Mouse (Mus musculus) R1 (cell line): ENCODE results near the gene Hoxc6.

Experiments used
- DNase-seq: peaks from one replicate; pipeline ENCODE4 v3.0.0-alpha.2; 2018; ENCODE audit warnings: low read depth, low spot score

Hoxc6 gene

DNA sequence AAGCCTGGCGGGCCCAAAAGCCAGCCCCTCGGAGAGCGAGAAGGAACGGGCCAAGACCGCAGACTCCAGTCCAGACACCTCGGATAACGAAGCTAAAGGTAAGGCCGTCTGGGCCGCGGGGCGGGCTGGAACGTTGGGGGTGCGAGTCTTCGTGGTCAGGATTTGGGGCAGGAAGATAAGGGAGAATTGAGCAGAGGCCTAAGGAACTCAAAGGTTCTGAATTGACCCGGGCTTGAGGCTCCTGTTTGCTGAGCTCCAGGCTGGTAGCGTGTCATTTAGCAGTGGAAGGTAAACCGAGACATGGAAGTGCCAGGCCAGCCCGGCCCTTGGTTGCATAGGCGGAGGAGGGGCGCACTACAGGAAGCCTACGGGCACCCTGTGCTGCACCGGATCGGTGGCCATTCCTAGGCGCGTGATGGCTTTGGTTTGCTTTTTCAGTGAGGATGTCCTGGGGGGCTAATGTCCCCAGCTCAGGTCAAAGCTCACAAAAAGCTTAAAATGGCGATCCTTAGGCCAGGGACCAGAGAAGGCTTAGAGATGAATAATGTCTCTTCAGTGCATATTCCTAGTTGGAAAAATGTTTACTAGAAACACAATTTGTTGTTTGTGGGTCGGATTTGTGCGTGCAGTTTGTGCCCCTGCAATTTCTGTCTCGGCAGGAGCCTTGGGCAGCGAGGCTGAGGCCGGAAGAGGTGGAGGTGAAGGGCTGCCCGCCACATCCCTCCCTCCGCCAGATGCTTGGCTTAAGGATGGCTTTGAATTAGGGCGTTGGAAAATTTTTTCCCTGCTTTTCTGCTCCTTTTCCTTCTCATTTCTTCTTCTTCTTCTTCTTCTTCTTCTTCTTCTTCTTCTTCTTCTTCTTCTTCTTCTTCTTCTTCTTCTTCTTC lies 30.3 kb upstream of the Hoxc6 start:
- no peak for DNase-seq

DNA sequence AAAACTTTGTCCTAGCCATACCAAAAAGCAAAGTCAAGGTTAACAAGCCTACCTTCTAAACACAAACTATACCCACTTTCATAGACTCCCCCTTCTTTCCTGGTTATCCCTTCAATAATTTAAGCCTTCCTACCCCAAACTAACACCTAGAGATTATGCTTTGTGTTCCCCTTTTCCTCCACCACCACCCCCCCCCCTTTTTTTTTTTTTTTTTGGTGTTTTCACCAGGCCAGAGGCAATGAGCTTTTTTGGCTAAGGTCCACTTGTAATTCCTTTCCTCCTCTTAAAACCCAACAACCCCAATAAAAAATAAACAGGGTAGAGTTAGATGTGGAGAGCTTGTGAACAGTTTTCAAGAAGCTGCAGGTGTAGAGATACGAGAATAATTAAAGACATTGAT lies 28.8 kb upstream of the Hoxc6 start:
- no peak for DNase-seq

DNA sequence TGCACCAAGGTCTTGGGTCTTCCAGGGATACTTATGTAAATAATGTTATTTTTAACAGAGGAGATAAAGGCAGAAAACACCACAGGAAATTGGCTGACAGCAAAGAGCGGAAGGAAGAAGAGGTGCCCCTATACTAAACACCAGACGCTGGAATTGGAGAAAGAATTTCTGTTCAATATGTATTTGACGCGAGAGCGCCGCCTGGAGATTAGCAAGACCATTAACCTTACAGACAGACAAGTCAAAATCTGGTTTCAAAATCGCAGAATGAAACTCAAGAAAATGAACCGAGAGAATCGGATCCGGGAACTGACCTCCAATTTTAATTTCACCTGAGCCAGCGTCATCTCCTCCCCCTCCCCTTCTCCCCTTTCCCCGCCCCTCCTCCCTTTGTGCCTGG lies 27.3 kb upstream of the Hoxc6 start:
- DNase-seq: no peak

DNA sequence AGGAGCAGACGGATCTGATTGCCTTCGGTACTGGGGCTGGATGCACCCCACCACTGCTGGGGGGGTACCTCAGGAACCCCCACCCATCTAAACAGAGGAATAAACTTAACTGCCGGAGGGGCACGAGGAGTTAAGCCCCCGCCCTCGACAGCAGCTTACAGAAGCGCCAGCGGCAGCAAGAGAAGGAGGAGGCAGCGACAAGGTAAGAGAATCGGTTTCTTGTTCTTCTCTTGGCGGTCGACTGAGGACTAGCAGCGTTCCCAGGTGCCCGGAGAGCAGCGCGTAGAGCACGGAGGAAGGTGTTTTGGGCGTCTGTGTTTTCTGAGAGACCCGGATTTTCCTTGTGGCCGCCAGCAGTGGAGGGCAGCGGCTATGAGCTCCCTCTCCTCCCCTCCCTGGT lies 25.8 kb upstream of the Hoxc6 start:
- no peak for DNase-seq

DNA sequence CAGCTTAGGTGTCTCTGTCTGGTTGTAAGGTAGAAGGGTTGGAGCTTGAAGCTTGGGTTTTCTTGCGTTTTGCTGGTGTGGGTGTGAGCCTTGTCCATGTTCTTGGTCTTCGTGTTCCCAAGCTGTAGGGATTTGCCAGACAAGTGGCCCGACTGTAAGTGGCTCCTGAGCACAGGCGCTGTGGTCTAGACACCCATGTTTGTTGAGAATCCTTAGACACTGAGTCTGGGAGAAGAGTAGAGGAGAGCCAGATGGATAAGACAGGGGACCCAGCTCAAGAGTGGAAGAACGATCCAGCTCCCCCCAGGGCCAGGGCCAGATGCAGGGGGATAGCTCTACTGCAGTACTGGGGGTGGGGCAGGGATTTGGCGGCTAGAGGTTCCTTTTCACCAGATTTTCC lies 25.3 kb upstream of the Hoxc6 start:
- no peak for DNase-seq

DNA sequence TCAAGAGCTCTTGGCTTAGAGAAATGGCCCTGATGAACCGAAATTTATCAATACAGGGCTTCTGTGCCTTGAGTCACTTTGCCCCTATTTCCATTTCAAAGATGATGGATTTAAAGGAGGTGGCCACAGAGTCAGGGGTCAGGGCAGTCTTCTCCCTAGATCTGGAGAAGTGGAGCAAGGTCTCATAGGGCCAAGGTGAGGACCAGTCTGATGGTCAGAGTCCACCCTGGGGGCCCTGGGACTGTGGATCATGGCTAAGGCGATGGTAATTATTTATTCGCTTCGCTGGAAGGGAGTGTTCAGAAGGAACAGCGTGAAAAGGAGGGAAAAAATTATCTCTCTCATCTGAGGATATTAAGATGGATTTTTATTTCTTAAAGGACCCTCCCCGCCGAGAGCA lies 23.0 kb upstream of the Hoxc6 start:
- DNase-seq: no peak

DNA sequence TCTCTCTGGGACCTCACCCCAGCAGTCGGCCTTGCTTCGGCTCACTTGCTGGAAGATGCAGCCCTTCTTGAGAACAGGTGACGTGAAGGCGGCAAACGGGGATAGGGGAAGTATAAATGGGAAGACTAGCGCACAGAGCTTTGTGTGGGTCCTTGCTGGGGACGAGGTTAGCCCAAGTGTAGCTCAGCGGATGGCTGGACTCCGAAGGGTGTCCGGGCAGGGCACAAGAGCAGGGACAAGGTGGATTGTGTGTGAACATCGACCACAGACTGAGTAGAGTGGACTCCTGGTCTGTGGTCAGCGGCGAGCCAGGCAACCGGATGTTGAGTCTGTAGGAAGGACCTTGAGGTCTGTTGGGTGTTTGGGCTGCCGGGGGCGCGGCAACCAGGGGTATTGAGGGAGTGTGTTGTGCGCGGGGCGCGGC lies 22.4 kb upstream of the Hoxc6 start:
- peak; percentile 60 for DNase-seq

DNA sequence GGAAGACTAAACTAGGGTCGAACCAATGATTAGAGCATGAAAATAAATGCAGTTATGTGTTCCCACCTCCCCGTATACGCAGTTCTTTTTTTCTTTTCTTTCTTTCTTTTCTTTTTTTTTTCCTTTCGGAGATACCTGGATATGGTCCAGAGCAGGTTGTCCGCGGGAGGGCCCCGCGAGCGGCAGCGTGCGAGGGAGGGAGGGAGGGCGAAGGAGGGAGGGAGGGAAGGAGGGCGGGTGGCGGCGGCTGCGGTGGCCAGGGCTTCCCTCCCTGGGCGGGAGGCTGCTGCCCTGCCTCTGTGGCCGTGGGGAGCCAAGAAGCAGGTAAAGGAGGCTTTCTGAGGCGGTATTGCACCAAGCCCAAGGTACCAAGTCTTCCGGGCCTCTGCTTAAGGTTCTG lies 21.9 kb upstream of the Hoxc6 start, which contains the start of gene Hoxc9:
Gene Hoxc9, plus strand, starts transcription at position 269 of the 400 bp plus-strand sequence.
- no peak for DNase-seq

DNA sequence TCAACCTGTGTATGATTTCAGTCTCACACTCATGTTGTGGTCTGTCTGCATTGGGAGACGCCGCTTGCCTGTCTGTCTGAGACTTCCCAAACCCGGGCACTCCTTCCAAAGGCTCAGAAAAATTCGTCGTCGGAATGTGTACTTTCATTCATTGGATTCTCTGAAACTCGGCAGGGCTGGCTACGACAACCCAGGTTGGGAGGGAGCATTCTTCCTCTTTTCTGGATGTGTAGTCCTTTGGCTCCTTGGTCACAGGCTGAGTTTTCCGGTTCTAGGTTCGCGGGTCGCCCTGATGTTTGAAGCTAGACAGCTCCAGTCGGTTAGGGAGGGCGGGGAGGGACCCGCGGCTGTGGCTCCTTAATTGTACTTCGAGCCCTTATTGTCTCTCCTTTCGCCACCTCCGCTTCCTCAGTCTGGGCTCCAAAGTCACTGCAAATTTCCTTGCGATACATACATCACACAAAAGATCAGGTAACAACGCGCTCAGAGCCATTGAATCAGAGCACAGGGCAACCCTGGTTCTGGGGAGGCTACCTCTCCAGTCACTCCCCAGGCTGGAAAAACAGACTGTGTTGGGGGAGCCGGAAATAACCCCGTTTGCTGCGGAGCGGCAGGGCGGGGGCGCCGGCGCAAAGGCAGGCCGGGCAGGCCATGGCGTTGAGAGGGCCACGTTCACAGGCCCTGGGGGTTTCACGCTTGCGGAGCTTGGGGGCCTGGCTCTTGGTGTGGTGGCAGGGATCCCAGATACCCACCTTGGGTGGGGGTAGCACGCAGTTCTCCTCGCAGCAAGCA lies 21.2 kb upstream of the Hoxc6 start:
- DNase-seq: peak; percentile 66

DNA sequence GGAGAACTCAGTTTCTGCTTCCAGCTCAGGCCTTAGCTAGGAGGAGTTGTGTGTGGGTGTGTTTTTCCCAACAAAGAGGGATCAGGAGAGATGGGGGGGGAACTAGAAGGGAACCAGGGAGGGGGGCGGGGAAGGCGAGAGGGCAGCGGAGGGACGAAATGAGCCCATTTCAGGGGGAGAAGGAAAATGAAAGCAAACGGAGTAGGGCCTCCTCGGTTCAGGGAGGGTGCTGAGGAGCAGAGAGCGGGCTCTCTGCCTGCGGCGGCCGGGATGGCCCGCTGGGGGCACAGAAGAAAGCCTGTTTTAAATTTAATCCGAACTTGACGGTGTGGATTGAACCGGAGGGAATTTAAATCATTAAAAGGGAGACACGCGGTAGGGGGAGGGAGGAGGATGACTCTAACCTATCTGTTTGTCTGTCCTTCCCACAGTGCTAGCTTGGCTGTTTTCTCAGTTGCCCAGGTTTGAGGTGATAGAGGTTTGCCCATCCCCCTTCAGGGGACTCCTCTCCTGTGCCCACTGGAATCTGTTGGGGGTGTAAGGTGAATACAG lies 20.6 kb upstream of the Hoxc6 start:
- no peak for DNase-seq

DNA sequence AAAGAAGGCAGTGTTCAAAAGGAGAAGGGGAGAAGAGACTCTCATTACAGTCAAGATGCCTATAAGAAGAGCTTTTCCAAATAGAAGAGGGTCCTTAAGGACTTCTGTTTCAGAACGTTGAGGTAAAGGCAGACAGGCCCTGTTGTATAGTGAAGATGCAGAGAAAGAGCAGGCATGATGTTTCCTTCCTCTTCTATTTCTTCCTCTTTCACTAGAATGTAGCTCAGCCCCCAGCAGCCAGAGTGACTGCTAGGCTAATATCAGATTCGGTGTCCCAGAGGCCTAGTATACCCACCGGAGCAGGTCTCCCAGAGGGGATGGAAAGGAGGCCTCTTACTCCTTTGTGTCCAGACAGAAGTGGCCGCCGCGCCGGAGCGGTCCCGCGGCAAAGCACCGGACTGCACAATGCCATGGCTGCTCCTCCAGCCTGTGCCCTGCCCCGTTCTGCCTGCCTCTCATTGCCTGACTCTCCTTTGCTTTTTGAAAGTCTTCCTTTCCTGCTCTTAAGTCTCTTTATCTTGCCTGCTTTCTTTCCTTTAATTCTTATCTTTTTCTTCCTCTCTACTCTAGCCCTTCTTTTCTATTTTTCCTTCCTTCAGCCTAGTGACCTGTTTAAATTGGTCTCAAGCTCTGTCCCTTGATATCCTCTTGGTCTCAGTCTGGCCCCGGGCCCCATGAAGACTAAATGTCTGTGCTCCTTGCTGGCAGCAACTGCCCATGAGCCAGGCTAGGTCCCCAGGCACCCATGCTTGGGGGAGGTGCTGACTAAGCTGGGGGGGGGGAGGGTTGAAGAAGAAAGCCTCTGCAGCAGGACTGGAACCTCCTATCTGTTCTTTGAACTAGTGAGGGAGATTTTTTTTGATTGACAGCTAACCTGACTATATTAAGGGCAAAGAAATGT lies 19.2 kb upstream of the Hoxc6 start:
- no peak for DNase-seq

DNA sequence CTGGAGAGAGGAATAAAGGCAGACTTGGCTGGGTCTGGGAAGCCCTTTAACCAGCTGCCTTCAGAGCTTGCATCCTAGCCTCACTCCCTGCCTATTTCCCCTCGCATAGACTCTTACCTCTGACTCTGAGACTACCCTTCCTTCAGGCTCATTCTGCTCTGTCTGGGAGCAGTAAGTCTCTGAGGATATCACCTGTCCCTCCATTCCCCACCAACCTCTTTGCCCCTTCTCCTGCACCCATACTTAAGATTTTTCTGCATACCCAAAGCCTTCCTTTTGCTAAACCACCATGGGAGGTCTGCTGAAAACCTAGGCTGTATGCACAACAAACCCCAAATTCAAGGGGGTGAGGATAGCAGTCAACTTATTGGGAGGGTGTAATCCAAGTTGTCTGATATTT lies 18.1 kb upstream of the Hoxc6 start:
- DNase-seq: no peak

DNA sequence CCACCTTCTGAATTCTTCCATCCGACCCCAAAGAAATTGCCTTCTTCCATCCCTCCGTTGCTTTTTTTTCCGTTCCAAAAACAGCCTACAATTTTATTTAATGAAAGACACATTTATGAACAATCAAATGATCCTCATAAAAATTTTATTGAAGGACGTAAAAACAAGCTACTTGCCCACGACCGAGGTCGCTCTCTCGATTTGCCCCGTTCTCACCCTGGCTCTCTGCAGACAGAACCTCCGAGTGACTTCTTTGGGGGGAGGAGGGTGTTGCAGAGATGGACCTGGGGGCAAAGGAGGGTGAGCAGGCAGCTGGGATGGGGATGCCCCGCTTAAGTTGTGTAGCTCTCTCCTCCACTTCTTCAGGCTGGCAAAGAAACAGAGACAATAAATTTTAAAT lies 17.7 kb upstream of the Hoxc6 start:
- no peak for DNase-seq

DNA sequence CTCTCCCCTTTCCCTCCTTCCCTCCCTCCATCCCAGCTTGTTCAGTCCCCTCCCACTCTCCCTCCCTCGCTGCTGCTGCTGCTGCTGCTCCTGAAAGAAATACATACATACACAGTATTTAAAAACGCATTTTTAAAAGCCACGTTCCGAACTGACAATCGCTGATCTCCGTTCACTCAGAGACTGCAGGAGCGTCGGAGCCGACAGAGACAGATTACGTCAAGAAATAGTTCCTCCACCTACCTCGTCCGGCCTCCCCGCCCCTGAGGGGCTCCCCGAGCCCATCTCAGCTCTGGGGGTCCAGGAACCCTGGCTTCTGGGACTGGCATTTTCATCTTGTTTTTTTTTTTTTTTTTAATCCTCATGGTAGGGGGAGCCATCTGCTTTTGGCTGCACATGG lies 17.1 kb upstream of the Hoxc6 start:
- DNase-seq: no peak

DNA sequence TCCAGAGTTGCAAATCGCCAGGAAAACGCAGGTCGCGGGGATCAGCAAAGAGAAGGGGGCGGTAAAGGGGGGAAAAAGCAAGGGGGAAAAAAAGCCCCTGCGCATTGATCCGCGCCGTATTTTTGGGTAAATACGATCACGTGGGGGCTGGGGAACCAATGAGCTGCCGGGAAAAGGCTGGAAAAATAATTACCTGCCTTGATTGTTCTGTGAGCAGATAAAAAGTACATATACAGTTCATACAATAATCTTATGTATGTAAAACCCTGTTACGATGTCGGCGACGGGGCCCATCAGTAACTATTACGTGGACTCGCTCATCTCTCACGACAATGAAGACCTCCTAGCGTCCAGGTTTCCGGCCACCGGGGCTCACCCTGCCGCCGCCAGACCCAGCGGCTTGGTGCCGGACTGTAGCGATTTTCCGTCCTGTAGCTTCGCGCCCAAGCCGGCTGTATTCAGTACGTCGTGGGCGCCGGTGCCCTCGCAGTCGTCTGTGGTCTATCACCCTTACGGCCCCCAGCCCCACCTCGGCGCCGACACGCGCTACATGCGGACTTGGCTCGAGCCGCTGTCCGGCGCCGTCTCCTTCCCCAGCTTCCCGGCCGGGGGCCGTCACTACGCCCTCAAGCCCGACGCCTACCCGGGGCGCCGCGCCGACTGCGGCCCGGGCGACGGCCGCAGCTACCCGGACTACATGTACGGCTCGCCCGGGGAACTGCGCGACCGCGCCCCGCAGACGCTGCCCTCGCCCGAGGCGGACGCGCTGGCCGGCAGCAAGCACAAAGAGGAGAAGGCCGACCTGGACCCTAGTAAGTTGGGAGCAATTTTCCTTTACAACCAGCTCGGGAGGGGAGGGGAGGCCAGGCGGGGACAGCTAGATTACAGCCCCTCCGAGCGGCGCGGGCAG lies 16.4 kb upstream of the Hoxc6 start:
- DNase-seq: peak; percentile 90

DNA sequence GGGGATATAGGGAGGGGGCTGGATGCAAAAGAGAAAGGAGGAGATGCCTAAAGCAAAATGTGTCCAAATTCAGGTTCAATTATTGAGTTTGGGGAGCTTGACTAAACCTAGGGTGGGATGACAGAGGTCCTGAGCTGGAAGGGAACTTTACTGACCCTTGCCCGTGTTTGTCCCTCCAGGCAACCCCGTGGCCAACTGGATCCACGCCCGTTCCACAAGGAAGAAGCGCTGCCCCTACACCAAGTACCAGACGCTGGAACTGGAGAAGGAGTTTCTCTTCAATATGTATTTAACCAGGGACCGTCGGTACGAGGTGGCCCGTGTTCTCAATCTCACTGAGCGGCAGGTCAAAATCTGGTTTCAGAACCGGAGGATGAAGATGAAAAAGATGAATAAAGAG lies 14.3 kb upstream of the Hoxc6 start:
- no peak for DNase-seq

DNA sequence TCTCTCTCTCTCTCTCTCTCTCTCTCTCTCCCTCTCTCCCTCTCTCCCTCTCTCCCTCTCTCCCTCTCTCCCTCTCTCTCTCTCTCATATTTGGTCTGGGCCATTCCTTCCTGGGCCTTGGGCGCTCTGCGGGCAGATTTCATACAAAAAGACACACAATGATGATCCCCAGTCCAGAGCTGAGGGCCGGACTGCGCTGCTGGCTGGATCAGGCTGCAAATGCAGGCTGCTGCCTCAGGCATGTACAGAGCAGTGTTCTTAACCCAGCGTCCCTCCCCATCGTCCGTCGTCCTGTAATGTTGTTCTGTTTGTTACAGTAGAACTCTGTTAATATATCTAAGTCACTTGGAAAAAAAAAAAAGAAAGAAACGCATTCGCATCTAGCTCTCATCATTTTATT lies 13.5 kb upstream of the Hoxc6 start:
- DNase-seq: no peak

DNA sequence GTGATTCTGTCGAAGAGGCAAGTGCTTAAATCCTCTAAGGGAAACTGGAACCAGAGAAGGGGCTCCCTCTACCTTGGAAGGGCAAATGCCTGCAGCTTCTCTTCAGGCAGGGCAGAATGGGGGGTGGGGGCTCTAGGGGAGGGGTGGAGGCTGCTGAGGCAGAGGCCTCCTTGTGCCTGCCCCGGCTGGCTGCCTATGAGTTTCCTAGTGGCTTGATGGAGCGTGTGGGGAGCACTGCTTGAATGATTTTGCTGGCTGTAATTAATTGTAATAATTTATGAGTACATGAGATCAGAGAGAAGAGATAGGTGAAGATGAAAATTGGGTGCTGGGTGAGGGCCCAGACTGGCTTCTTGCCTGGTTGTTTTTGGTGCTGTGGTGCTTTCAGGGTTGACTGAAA lies 13.1 kb upstream of the Hoxc6 start:
- no peak for DNase-seq

DNA sequence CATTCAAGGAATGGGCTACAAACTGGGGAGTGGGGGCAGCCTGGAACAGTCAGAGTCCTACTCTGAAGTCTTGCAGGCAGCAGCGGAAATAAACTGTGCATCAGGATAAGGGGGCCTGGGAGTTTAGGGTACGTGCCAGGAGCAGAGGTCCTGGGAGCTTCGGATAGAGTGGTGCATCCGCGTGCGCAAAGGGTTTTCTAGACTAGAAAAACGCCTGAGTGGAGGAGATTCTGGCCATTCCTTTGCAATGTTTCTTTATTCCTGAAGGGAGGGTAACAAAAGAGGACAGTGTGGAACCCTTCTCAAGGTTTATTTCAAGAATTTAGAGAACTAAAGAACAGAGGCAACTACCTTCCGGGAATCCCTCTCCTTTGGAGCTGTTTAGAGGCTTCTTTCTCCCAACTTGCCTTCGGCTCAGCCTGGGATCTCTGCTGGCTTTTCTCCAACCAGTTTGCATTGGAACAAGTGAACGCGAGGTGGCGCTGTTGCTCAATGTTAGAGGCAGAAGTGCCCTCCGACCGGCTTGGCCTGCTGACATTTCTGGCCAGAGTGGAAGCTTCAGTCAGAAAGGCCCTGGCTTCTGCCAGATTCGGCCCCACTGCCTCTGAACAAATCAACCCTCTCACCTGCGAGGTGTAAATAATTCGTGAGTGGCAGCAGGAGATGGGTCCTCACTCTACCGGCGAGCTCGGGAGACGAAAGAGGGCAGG lies 10.8 kb upstream of the Hoxc6 start:
- peak; percentile 88 for DNase-seq

DNA sequence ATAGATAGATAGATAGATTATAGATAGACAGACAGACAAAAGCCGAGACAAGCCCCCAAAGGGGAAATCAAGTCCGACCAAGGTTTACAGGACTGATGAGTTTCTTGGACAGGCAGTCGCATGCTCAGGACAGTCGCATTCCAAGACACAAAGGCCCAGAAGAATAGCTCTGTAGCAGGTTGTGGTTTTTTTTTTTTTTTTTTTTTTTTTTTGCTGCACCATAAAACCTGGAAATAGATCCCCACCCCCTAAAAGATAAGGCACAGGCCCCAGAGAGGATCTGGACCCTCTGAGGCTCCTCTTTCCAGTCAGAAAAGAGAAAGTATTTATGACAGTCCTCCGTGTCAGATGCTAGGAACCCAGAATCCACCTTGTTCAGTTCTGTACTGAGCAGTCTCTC lies 10.0 kb upstream of the Hoxc6 start:
- DNase-seq: no peak
